Mouse (Mus musculus) kidney, postnatal 0 days (tissue): ENCODE data around the gene Chrna10. TPM values are rescaled to one million over a fixed set of nuclear protein-coding genes. Genes with fewer than 3 reads are reported as not detected.

ENCODE experiments used
- ATAC-seq: fragments of 200-750 bp; cut with Nextera tagmentation; replicated peaks from 2 replicates; pipeline ENCODE4 v1.8.0; 2017; ENCODE audit warnings: low read depth, moderate number of reproducible peaks, moderate TSS enrichment, moderate library complexity; ENCODE audit not compliant: low FRiP score
- DNase-seq: peaks from one replicate; pipeline ENCODE4 v3.0.0-alpha.2; 2016; ENCODE audit warnings: low spot score
- H3K27ac ChIP-seq: fragments of 300-500 bp; sonication (generic); 2 replicates; pipeline ENCODE4 v1.5.1; 2014; ENCODE audit warnings: mild to moderate bottlenecking
- H3K27me3 ChIP-seq: fragments of 300-500 bp; sonication (generic); 2 replicates; pipeline ENCODE4 v1.6.1; 2014; ENCODE audit warnings: low read length, mixed read lengths; ENCODE audit not compliant: insufficient read depth
- H3K36me3 ChIP-seq: fragments of 300-500 bp; sonication (generic); 2 replicates; pipeline ENCODE4 v1.6.1; 2014; ENCODE audit warnings: low read length, mixed read lengths; ENCODE audit not compliant: insufficient read depth
- H3K4me1 ChIP-seq: fragments of 300-500 bp; sonication (generic); replicated peaks from 2 replicates; pipeline ENCODE4 v1.6.1; 2014; ENCODE audit warnings: antibody characterized with exemption, low read length, mixed read lengths; ENCODE audit not compliant: insufficient read depth
- H3K4me2 ChIP-seq: fragments of 300-500 bp; sonication (generic); 2 replicates; pipeline ENCODE4 v1.6.1; 2014; ENCODE audit warnings: mild to moderate bottlenecking, low read length, moderate library complexity, mixed read lengths
- H3K4me3 ChIP-seq: fragments of 300-500 bp; sonication (generic); replicated peaks from 2 replicates; pipeline ENCODE4 v1.5.1; 2014; ENCODE audit warnings: low read depth, low read length
- H3K9ac ChIP-seq: fragments of 300-500 bp; sonication (generic); 2 replicates; pipeline ENCODE4 v1.6.1; 2014; ENCODE audit warnings: low read depth, low read length
- H3K9me3 ChIP-seq: fragments of 300-500 bp; sonication (generic); replicated peaks from 2 replicates; pipeline ENCODE4 v1.6.1; 2016; ENCODE audit warnings: low read length, inconsistent platforms, mixed read lengths
- CTCF ChIP-seq: IDR thresholded peaks from 2 replicates; pipeline ENCODE4 v1.5.1; 2016; ENCODE audit warnings: antibody characterized with exemption, low read depth, mild to moderate bottlenecking, moderate library complexity
- WGBS: fragments of 180-500 bp; shearing (Covaris S2); extraction: QIAGEN DNeasy Blood & Tissue Kit; methylation state at CpG from one replicate; pipeline ENCODE4 v1.1.7; 2014; 5-methylcytosine and 5-hydroxymethylcytosine counted together
- polyA plus RNA-seq: library from polyadenylated mRNA; unstranded; fragments of >200 nt; fragmentation: Nextera tagmentation; extraction: Ambion mirVana; gene quantifications from 2 replicates; pipeline ENCODE4 v1.2.1, GENCODE M21; 2015

Chrna10 gene
- polyA plus RNA-seq, result not detected in 2 replicates

- Histone ChIP-seq H3K27ac (no peak within 1 kb of the TSS), H3K36me3 (peaks cover 21% of the 10 kb centered on the region), H3K4me2 (no peak within 1 kb of the TSS), H3K4me1 (no peaks in the 10 kb centered on the region), H3K27me3 (no peaks in the 10 kb centered on the region), H3K9ac (no peak within 1 kb of the TSS), H3K9me3 (no peaks in the 10 kb centered on the region), H3K4me3 (no peak within 1 kb of the TSS)
- ATAC-seq, result no peak; the same call in 1 of the 2 replicates
- no peak for DNase-seq
- 45% methylated on average over 7 of the region's 7 CpGs for WGBS
- TF ChIP-seq CTCF, result no peak
Measured at GRCm38 (mm10) chr7:102116579-102117331, at the start of gene Chrna10. Gene Chrna10, minus strand, starts transcription at chr7:102116828.

- 93% methylated on average over 5 of the region's 5 CpGs for WGBS
- Histone ChIP-seq H3K9me3 (no peaks in the 10 kb centered on the region), H3K4me1 (no peaks in the 10 kb centered on the region), H3K9ac (no peak overlapping the region), H3K27me3 (no peaks in the 10 kb centered on the region), H3K4me2 (no peak overlapping the region), H3K4me3 (no peak overlapping the region), H3K27ac (no peak overlapping the region), H3K36me3 (peaks cover 38% of the 10 kb centered on the region)
- no peak for ATAC-seq
- TF ChIP-seq CTCF, result no peak
- no peak for DNase-seq
Measured at GRCm38 (mm10) chr7:102153691-102154090, 37.1 kb upstream of the Chrna10 start.

GRCm38 (mm10) chr7:102137898-102138297 lies 21.3 kb upstream of the Chrna10 start:
- Histone ChIP-seq H3K9me3 (no peaks in the 10 kb centered on the region), H3K36me3 (peaks cover 27% of the 10 kb centered on the region), H3K27ac (no peak overlapping the region), H3K4me2 (no peak overlapping the region), H3K9ac (no peak overlapping the region), H3K4me3 (no peak overlapping the region), H3K27me3 (no peaks in the 10 kb centered on the region), H3K4me1 (no peaks in the 10 kb centered on the region)
- TF ChIP-seq CTCF, result no peak
- DNase-seq (no peak), ATAC-seq (no peak)
- WGBS, result 97% methylated on average over 5 of the region's 5 CpGs

- Histone ChIP-seq H3K27me3 (no peaks in the 10 kb centered on the region), H3K4me1 (no peaks in the 10 kb centered on the region), H3K4me3 (no peak overlapping the region), H3K4me2 (no peak overlapping the region), H3K9ac (no peak overlapping the region), H3K36me3 (peaks cover 27% of the 10 kb centered on the region), H3K9me3 (no peaks in the 10 kb centered on the region), H3K27ac (no peak overlapping the region)
- WGBS, result 97% methylated on average over 1 of the region's 1 CpGs
- DNase-seq (peak; percentile 34), ATAC-seq (no peak)
- TF ChIP-seq CTCF, result peak; percentile 65
Measured at GRCm38 (mm10) chr7:102137464-102137863, 20.8 kb upstream of the Chrna10 start.

GRCm38 (mm10) chr7:102132395-102132794 lies 15.8 kb upstream of the Chrna10 start:
- WGBS, result 77% methylated on average over 4 of the region's 4 CpGs
- H3K27me3 ChIP-seq, result no peaks in the 10 kb centered on the region
- H3K9ac ChIP-seq, result no peak overlapping the region
- H3K36me3 ChIP-seq, result peaks cover 40% of the 10 kb centered on the region
- H3K9me3 ChIP-seq, result no peaks in the 10 kb centered on the region
- no peak overlapping the region for H3K27ac ChIP-seq
- H3K4me2 ChIP-seq, result no peak overlapping the region
- H3K4me3 ChIP-seq, result no peak overlapping the region
- ATAC-seq (no peak), DNase-seq (no peak)
- H3K4me1 ChIP-seq, result no peaks in the 10 kb centered on the region
- no peak for TF ChIP-seq CTCF

GRCm38 (mm10) chr7:102120326-102120725 lies 3.7 kb upstream of the Chrna10 start:
- Histone ChIP-seq H3K9ac (no peak overlapping the region), H3K27me3 (no peaks in the 10 kb centered on the region), H3K4me2 (no peak overlapping the region), H3K9me3 (no peaks in the 10 kb centered on the region), H3K4me1 (no peaks in the 10 kb centered on the region), H3K4me3 (no peak overlapping the region), H3K27ac (no peak overlapping the region), H3K36me3 (peaks cover 56% of the 10 kb centered on the region)
- DNase-seq (no peak), ATAC-seq (no peak)
- no peak for TF ChIP-seq CTCF
- 95% methylated on average over 10 of the region's 10 CpGs for WGBS

- H3K36me3 ChIP-seq, result peaks cover 27% of the 10 kb centered on the region
- no peak for ATAC-seq
- H3K9ac ChIP-seq, result no peak overlapping the region
- no peak for TF ChIP-seq CTCF
- no peaks in the 10 kb centered on the region for H3K27me3 ChIP-seq
- 76% methylated on average over 6 of the region's 6 CpGs for WGBS
- DNase-seq, result no peak
- H3K4me3 ChIP-seq, result no peak overlapping the region
- H3K27ac ChIP-seq, result no peak overlapping the region
- no peak overlapping the region for H3K4me2 ChIP-seq
- no peaks in the 10 kb centered on the region for H3K4me1 ChIP-seq
- H3K9me3 ChIP-seq, result no peaks in the 10 kb centered on the region
Measured at GRCm38 (mm10) chr7:102117382-102117781, 754 bp upstream of the Chrna10 start.
